Mouse (Mus musculus): ENCODE data around the gene Elp6.
A peak's percentile ranks its signal among the peaks of the same experiment; 100 is the strongest.
"Not testable (repeated sequence)": the region's sequence is repeated elsewhere in the genome, so short reads cannot be mapped to it uniquely, and the experiment has no call there.

Gene Elp6

GRCm38 (mm10) chr9:110315904-110316303 lies 10.9 kb downstream of the Elp6 start:
- DNase-seq (ENCODE audit: low spot score in 2 of 2): no peak

- no peak for DNase-seq (ENCODE audit: low spot score in 2 of 2)
Observed at GRCm38 (mm10) chr9:110316503-110316902, 11.5 kb downstream of the Elp6 start.

- no peak for DNase-seq (ENCODE audit: low spot score in 2 of 2)
Observed at GRCm38 (mm10) chr9:110320769-110321168, 15.8 kb downstream of the Elp6 start.

- DNase-seq (ENCODE audit: low spot score in 2 of 2): no peak
Observed at GRCm38 (mm10) chr9:110322972-110323371, 18.0 kb downstream of the Elp6 start.

GRCm38 (mm10) chr9:110324181-110324580 lies 19.2 kb downstream of the Elp6 start:
- no peak for DNase-seq (ENCODE audit: low spot score in 2 of 2)

GRCm38 (mm10) chr9:110328178-110328577 lies 23.2 kb downstream of the Elp6 start:
- no peak for DNase-seq (ENCODE audit: low spot score in 2 of 2)

- DNase-seq (ENCODE audit: low spot score in 2 of 2): no peak
Observed at GRCm38 (mm10) chr9:110328946-110329630, 24.1 kb downstream of the Elp6 start.

- no peak for DNase-seq (ENCODE audit: low spot score in 2 of 2)
Observed at GRCm38 (mm10) chr9:110329655-110330054, 24.7 kb downstream of the Elp6 start.

- DNase-seq (ENCODE audit: low spot score in 2 of 2): no peak
Observed at GRCm38 (mm10) chr9:110330341-110330740, 25.4 kb downstream of the Elp6 start.

GRCm38 (mm10) chr9:110330913-110331312 lies 25.9 kb downstream of the Elp6 start:
- DNase-seq (ENCODE audit: low spot score in 2 of 2): not testable (repeated sequence)

- DNase-seq (ENCODE audit: low spot score in 2 of 2): peak; percentile 80 to 97
Observed at GRCm38 (mm10) chr9:110333135-110333895, 28.3 kb downstream of the Elp6 start, which contains the start of gene Scap. Gene Scap, plus strand, starts transcription at chr9:110333288.

GRCm38 (mm10) chr9:110333896-110334259 lies 28.9 kb downstream of the Elp6 start:
- DNase-seq (ENCODE audit: low spot score in 2 of 2): no peak

GRCm38 (mm10) chr9:110334849-110335248 lies 29.9 kb downstream of the Elp6 start:
- DNase-seq (ENCODE audit: low spot score in 2 of 2): no peak

GRCm38 (mm10) chr9:110340037-110340750 lies 35.2 kb downstream of the Elp6 start:
- no peak for DNase-seq (ENCODE audit: low spot score in 2 of 2)

- DNase-seq (ENCODE audit: low spot score in 2 of 2): peak in 1 of 2 experiments; percentile 38
Observed at GRCm38 (mm10) chr9:110342008-110342407, 37.0 kb downstream of the Elp6 start.

- DNase-seq (ENCODE audit: low spot score in 2 of 2): no peak
Observed at GRCm38 (mm10) chr9:110343805-110344204, 38.8 kb downstream of the Elp6 start.

- DNase-seq (ENCODE audit: low spot score in 2 of 2): no peak
Observed at GRCm38 (mm10) chr9:110345057-110345739, 40.2 kb downstream of the Elp6 start.

- DNase-seq (ENCODE audit: low spot score in 2 of 2): no peak
Observed at GRCm38 (mm10) chr9:110348899-110349298, 43.9 kb downstream of the Elp6 start.

- DNase-seq (ENCODE audit: low spot score in 2 of 2): no peak
Observed at GRCm38 (mm10) chr9:110350188-110350587, 45.2 kb downstream of the Elp6 start.

- no peak for DNase-seq (ENCODE audit: low spot score in 2 of 2)
Observed at GRCm38 (mm10) chr9:110350612-110351011, 45.6 kb downstream of the Elp6 start.

GRCm38 (mm10) chr9:110351350-110351749 lies 46.4 kb downstream of the Elp6 start:
- DNase-seq (ENCODE audit: low spot score in 2 of 2): no peak

All from left cerebral cortex, adult 9 months (tissue).